Mouse (Mus musculus) spleen, adult 10 weeks (tissue): ENCODE results near the gene Vmn2r24. TPM values are rescaled to one million over a fixed set of nuclear protein-coding genes. Genes with fewer than 3 reads are reported as not detected.

Source experiments
- polyA plus RNA-seq: library from polyadenylated mRNA; stranded (reverse); fragments of 350-450 nt; fragmentation: Illumina TruSeq; extraction: RNeasy Lipid Tissue Mini Kit (QIAGEN cat#74804); gene quantifications from one replicate; pipeline ENCODE4 v1.2.3, GENCODE M21; 2015; ENCODE audit warnings: low replicate concordance; ENCODE audit not compliant: insufficient read depth

Vmn2r24 gene
- not detected for polyA plus RNA-seq

GRCm38 (mm10) chr6:123778579-123778978, at the start of gene Vmn2r24:
Gene Vmn2r24 (plus strand): TSS chr6:123778879.

GRCm38 (mm10) chr6:123853363-123853762, 74.7 kb downstream of the Vmn2r24 start, which contains the start of gene Vmn2r25:
Gene Vmn2r25 (minus strand): TSS chr6:123853463.

Other genes starting within 250 kb of the Vmn2r24 start
- not detected for gene Vmn2r21, start 245.5 kb upstream of the Vmn2r24 start, polyA plus RNA-seq
- not detected for gene Vmn2r22, start 128.2 kb upstream of the Vmn2r24 start, polyA plus RNA-seq
- gene Vmn2r23, start 76.2 kb upstream of the Vmn2r24 start, polyA plus RNA-seq: not detected
- gene Vmn2r25, start 74.6 kb downstream of the Vmn2r24 start, polyA plus RNA-seq: not detected
- gene Vmn2r26, start 245.7 kb downstream of the Vmn2r24 start, polyA plus RNA-seq: not detected